Mouse (Mus musculus): ENCODE data around the gene Majin. TPM values are rescaled to one million over a fixed set of nuclear protein-coding genes. Genes with fewer than 3 reads are reported as not detected.

Gene Majin
- polyA plus RNA-seq, 1 experiment from 2014 or later = not detected

DNA sequence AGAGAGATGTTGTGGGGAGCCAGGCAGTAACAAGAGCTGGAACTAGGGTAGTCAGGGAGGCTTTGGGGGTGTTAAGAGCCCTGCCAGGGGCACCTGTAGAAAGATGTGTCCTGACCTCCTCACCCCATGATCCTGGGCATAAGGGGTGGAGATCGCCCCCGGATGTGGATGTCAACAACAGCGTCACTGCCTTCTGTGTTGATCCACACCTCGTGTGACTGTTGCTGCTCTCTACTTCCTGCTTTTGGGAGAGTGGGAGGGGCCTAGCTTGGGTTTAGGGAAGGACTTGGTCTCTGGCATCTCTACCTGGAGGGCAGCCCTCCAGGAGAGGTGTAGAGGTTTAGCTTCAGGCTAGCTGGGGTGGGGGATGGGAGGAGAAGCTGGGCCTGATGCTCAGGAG is 58.1 kb downstream of the Majin start:
- Histone ChIP-seq H3K4me3 (ENCODE audit: low read depth, low read length) (peak overlapping the region; percentile 85), H3K9me3 (ENCODE audit: control insufficient read depth, low read length) (no peaks in the 10 kb centered on the region), H3K4me1 (replicated peaks; ENCODE audit: control insufficient read depth, insufficient read depth) (no peaks in the 10 kb centered on the region; the same call in 1 of the 2 replicates), H3K27ac (replicated peaks) (peak overlapping the region; percentile 93), H3K4me2 (replicated peaks; ENCODE audit: low read depth) (peak overlapping the region; percentile 90), H3K36me3 (ENCODE audit: control insufficient read depth, insufficient read depth, low read length) (peaks cover 13% of the 10 kb centered on the region; the same call in 1 of the 2 replicates), H3K27me3 (ENCODE audit: control insufficient read depth, insufficient read depth, low read length) (no peaks in the 10 kb centered on the region), H3K9ac (ENCODE audit: low read length) (peak overlapping the region; percentile 94)
- TF ChIP-seq EP300 (optimal IDR thresholded peaks at IDR 0.05) (no peak), CTCF (IDR thresholded peaks at IDR 0.05; ENCODE audit: low read depth) (no peak)
- DNase-seq (ENCODE audit: low spot score) = peak; percentile 78
- ATAC-seq (ENCODE audit: low FRiP score, low TSS enrichment) = peak; percentile 56
- 0% methylated on average over 4 of the region's 4 CpGs for WGBS

DNA sequence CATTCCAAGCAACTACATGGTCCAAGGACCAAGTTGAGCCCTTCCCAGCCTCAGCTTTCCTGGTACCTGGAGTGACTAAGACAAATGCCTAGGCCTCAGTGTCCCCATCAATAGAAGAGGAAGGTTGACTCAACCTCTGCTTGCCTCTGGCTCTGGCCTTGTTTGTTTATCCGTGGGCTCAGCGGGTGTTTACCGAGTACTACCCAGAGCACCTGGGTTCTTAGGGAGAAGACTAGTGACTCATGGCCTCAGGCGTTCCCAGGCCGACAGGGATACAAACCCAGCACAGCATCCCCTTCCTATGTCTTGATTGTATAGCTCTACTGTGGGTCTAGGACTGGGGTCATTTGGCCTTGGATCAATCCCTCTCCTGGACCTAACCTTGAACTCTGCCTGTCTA is 59.0 kb downstream of the Majin start:
- Histone ChIP-seq H3K36me3 (ENCODE audit: control insufficient read depth, insufficient read depth, low read length) (peaks cover 20% of the 10 kb centered on the region; the same call in 1 of the 2 replicates), H3K4me2 (replicated peaks; ENCODE audit: low read depth) (no peak overlapping the region), H3K9ac (ENCODE audit: low read length) (no peak overlapping the region), H3K4me3 (ENCODE audit: low read depth, low read length) (no peak overlapping the region), H3K9me3 (ENCODE audit: control insufficient read depth, low read length) (no peaks in the 10 kb centered on the region), H3K4me1 (replicated peaks; ENCODE audit: control insufficient read depth, insufficient read depth) (no peaks in the 10 kb centered on the region; the same call in 1 of the 2 replicates), H3K27ac (replicated peaks) (peak overlapping the region; percentile 93; the same call in 1 of the 2 replicates), H3K27me3 (ENCODE audit: control insufficient read depth, insufficient read depth, low read length) (no peaks in the 10 kb centered on the region)
- ATAC-seq (ENCODE audit: low FRiP score, low TSS enrichment) (peak; percentile 43), DNase-seq (ENCODE audit: low spot score) (peak; percentile 58)
- WGBS = 52% methylated on average over 5 of the region's 5 CpGs
- TF ChIP-seq CTCF (IDR thresholded peaks at IDR 0.05; ENCODE audit: low read depth) (no peak), EP300 (optimal IDR thresholded peaks at IDR 0.05) (no peak)

DNA sequence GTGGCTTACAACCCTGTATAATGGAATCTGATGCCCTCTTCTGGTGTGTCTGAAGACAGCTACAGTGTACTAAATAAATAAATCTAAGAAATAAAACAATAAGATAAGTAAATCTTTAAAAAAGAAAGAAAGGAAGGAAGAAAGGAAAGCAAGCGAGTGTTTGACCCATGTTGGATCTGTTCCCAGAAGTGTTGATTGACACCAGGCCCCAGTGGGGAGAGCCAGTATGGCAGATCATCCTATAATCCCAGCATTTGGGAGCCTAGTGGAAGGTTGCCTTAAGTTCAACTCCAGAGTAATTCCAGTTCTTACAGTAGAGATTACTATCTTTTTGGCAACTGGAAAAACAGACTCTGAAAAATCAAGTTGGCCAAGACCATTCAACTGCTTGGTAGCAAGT is 61.6 kb downstream of the Majin start:
- 23% methylated on average over 1 of the region's 1 CpGs for WGBS

DNA sequence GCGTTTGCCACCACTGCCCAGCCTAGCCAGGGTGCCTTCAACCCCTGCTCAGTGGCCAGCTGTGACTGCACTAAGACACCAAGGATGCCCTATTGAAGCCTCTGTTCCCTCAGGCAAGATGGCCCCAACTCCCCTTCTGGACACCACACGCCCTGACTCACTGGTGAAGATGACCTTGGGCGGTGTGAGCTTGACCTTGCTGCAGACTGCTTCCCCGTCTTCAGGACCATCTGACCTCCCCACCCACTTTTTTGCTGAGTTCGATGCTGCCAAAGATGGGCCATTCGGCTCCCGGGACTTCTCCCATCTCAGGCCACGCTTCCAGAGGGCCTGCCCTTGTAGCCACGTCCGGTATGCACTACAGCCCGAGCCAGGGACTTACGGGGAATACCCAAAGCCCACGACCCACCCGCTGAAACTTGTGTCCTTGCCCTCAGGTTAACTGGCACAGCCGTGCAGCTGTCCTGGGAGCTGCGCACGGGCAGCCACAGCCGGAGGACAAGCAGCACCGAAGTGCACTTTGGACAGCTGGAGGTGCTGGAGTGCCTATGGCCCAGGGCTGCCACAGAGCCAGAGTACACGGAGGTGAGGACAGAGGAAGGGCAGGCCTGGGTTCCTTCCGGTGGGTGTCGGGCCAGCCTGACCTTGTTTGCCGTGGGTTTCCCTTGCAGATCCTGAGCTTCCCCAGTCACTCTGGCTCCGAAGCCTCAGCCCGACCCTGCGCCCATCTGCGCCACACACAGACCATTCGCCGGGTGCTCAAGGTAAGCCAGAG is 63.5 kb downstream of the Majin start:
- H3K4me1 ChIP-seq (replicated peaks; ENCODE audit: control insufficient read depth, insufficient read depth) = no peaks in the 10 kb centered on the region
- H3K36me3 ChIP-seq (ENCODE audit: control insufficient read depth, insufficient read depth, low read length) = peaks cover 44% of the 10 kb centered on the region
- no peaks in the 10 kb centered on the region for H3K9me3 ChIP-seq (ENCODE audit: control insufficient read depth, low read length)
- no peak overlapping the region for H3K4me3 ChIP-seq (ENCODE audit: low read depth, low read length)
- 94% methylated on average over 29 of the region's 29 CpGs for WGBS
- no peak overlapping the region for H3K27ac ChIP-seq (replicated peaks)
- H3K27me3 ChIP-seq (ENCODE audit: control insufficient read depth, insufficient read depth, low read length) = no peaks in the 10 kb centered on the region
- no peak for ATAC-seq (ENCODE audit: low FRiP score, low TSS enrichment)
- no peak overlapping the region for H3K9ac ChIP-seq (ENCODE audit: low read length)
- H3K4me2 ChIP-seq (replicated peaks; ENCODE audit: low read depth) = no peak overlapping the region
- TF ChIP-seq EP300 (optimal IDR thresholded peaks at IDR 0.05) = no peak
- TF ChIP-seq CTCF (IDR thresholded peaks at IDR 0.05; ENCODE audit: low read depth) = no peak
- no peak for DNase-seq (ENCODE audit: low spot score)

More for the DNA sequence above, 61.6 kb downstream of the Majin start:
- Histone ChIP-seq H3K9me3 (ENCODE audit: control insufficient read depth, low read length) (no peaks in the 10 kb centered on the region), H3K4me1 (replicated peaks; ENCODE audit: control insufficient read depth, insufficient read depth) (no peaks in the 10 kb centered on the region; the same call in 1 of the 2 replicates), H3K36me3 (ENCODE audit: control insufficient read depth, insufficient read depth, low read length) (peaks cover 34% of the 10 kb centered on the region), H3K4me2 (replicated peaks; ENCODE audit: low read depth) (no peak overlapping the region), H3K27ac (replicated peaks) (no peak overlapping the region), H3K4me3 (ENCODE audit: low read depth, low read length) (no peak overlapping the region), H3K9ac (ENCODE audit: low read length) (no peak overlapping the region), H3K27me3 (ENCODE audit: control insufficient read depth, insufficient read depth, low read length) (no peaks in the 10 kb centered on the region)
- TF ChIP-seq CTCF (IDR thresholded peaks at IDR 0.05; ENCODE audit: low read depth) (peak; percentile 5; the same call in 1 of the 2 replicates), EP300 (optimal IDR thresholded peaks at IDR 0.05) (no peak)
- DNase-seq (ENCODE audit: low spot score) (no peak), ATAC-seq (ENCODE audit: low FRiP score, low TSS enrichment) (no peak)

DNA sequence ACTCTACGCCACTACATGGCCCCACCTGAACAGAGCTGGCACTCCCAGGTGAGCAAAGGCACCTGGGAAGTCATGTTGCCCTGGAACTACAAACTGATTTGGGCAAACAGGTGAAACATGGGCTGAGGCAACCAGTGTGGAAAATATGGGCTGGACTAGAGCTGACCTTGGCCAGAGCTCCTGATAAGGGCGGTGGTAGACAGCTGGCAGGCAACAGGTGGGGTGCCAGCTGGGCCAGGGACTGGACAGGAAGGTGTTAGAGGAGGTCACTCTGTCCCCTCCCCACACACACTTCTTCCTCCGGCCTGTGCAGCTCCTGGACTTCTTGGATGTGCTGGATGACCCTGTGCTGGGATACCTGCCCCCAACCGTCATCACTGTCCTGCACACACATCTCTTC is 68.8 kb downstream of the Majin start:
- TF ChIP-seq CTCF (IDR thresholded peaks at IDR 0.05; ENCODE audit: low read depth) = no peak
- Histone ChIP-seq H3K9ac (ENCODE audit: low read length) (no peak overlapping the region), H3K27me3 (ENCODE audit: control insufficient read depth, insufficient read depth, low read length) (no peaks in the 10 kb centered on the region), H3K27ac (replicated peaks) (no peak overlapping the region), H3K36me3 (ENCODE audit: control insufficient read depth, insufficient read depth, low read length) (peaks cover 60% of the 10 kb centered on the region), H3K4me2 (replicated peaks; ENCODE audit: low read depth) (no peak overlapping the region), H3K4me1 (replicated peaks; ENCODE audit: control insufficient read depth, insufficient read depth) (no peaks in the 10 kb centered on the region), H3K9me3 (ENCODE audit: control insufficient read depth, low read length) (no peaks in the 10 kb centered on the region), H3K4me3 (ENCODE audit: low read depth, low read length) (no peak overlapping the region)
- no peak for ATAC-seq (ENCODE audit: low FRiP score, low TSS enrichment)
- no peak for DNase-seq (ENCODE audit: low spot score)
- 75% methylated on average over 4 of the region's 4 CpGs for WGBS

DNA sequence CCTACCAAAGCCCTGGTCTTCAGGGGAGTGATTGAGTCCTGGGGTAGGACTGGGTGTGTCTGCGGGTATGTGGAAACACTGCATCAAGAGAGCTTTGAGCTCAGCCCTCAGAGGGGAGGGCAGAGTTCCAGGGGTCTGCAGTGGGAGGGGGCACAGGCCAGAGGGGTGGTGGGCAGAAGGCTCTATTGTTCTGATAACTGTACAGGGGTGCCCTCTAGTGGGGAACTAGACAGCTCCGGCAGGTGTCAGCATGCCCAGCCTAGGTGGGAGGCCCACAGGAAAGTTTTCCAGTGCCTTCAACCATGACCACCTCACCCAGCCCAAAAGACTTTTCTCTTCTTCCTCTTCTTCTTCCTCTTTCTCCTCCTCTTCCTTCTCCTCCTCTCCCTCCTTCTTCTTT is 76.2 kb downstream of the Majin start:
- peaks cover 26% of the 10 kb centered on the region for H3K36me3 ChIP-seq (ENCODE audit: control insufficient read depth, insufficient read depth, low read length)
- H3K4me1 ChIP-seq (replicated peaks; ENCODE audit: control insufficient read depth, insufficient read depth) = no peaks in the 10 kb centered on the region
- H3K4me3 ChIP-seq (ENCODE audit: low read depth, low read length) = no peak overlapping the region
- H3K9me3 ChIP-seq (ENCODE audit: control insufficient read depth, low read length) = no peaks in the 10 kb centered on the region
- DNase-seq (ENCODE audit: low spot score) (no peak), ATAC-seq (ENCODE audit: low FRiP score, low TSS enrichment) (no peak)
- 69% methylated on average over 2 of the region's 2 CpGs for WGBS
- no peak overlapping the region for H3K4me2 ChIP-seq (replicated peaks; ENCODE audit: low read depth)
- no peaks in the 10 kb centered on the region for H3K27me3 ChIP-seq (ENCODE audit: control insufficient read depth, insufficient read depth, low read length)
- no peak for TF ChIP-seq EP300 (optimal IDR thresholded peaks at IDR 0.05)
- TF ChIP-seq CTCF (IDR thresholded peaks at IDR 0.05; ENCODE audit: low read depth) = peak; percentile 59
- H3K27ac ChIP-seq (replicated peaks) = no peak overlapping the region
- H3K9ac ChIP-seq (ENCODE audit: low read length) = no peak overlapping the region

Data from stomach, postnatal 0 days (tissue).